Mouse (Mus musculus) hematopoietic stem cell, adult 5-6 weeks (primary cell): Measurements from ENCODE around the gene Nfyc. TPM values are rescaled to one million over a fixed set of nuclear protein-coding genes. Genes with fewer than 3 reads are reported as not detected.

ENCODE experiments used
- ATAC-seq, 2 experiments: fragments of 125-278 bp in 1 of 2; replicated peaks in 1 of 2; 2 replicates each; pipeline ENCODE4 v1.8.0; 2016 to 2017; ENCODE audit warnings: inconsistent platforms in 2 of 2, mild to moderate bottlenecking in 2 of 2, moderate number of reproducible peaks in 2 of 2, low read depth in 1 of 2, moderate TSS enrichment in 1 of 2; ENCODE audit not compliant: low FRiP score in 2 of 2, poor library complexity in 2 of 2, severe bottlenecking in 2 of 2, insufficient read depth in 1 of 2, low TSS enrichment in 1 of 2
- total RNA-seq: library from RNA; stranded (forward); fragments of 172-1452, 232-1000 nt; gene quantifications from 2 replicates; pipeline ENCODE4 v1.2.3, GENCODE M21; 2017

The Nfyc gene
- total RNA-seq, 1 experiment from 2014 or later, result 49.2 TPM

DNA sequence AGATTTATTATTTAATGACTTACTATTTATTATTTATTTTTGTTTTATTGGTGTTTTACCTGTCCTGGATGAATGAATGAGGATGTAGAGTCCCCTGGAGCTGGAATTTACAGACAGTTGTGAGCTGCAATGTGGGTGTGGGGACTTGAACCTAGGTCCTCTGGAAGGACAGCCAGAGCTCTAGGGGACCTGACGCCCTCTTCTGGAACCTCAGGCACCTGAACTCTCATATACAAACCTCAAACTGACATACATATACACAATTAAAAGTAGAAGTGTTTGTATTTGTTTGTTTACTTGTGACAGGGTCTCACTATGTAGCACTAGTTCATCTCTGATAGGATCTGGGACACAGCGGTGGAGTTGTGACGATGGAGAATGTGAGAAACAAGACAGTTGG lies 10.0 kb upstream of the Nfyc start:
- ATAC-seq, result no peak

- ATAC-seq, result no peak
Observed at GRCm38 (mm10) chr4:120830767-120831166, 605 bp downstream of the Nfyc start.

DNA sequence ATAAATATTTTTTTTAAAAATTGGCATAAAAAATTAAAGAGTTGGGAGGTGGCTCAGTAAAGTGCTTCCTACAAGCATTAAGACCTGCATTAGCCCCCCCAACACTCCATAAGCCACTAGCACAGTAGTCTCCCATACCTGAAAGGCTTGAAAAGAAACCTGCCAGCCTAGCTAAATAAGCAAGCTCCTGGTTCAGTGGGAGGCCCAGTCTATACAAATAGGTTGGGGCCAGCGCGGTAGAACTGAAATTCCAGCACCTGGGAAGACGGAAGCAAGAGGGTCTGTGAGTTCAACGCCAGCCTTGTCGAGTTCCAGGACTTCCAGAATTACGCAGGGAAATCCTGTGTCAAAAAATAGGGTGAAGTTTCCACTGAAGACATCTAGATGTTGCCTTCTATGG lies 5.0 kb downstream of the Nfyc start:
- no peak for ATAC-seq

DNA sequence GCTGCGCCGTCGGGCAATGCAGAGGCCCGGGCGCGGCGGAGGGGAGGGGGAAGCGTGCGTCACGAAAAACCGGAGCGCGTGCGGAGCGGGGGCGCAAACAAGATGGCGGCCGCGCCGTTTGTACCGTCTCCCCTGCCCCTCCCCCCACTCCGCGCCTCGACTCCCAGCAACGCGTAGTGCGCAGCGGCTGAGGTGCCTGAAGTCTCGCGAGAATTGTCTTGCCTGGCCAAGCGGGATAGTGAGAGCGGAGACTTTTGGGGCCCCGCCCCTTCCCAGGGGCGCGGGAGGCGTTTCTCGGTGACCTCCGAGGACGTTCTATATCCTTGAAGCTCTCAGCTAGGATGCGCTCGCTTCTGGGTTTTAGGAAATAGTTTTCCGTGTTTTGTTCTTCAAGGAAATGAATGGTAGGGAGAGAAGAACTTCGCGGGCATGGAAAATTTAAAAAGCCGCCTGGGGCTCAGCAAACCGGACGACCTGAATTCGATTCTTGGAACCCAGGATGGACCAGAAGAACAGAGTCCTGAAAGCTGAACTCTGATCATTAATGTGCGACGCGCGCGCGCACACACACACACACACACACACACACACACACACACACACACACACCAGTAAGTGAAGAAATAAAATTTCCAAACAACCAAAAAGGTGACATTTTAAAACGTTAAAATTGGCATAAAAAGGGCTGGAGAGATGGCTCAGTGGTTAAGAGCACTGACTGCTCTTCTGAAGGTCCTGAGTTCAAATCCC lies 5.6 kb downstream of the Nfyc start:
- ATAC-seq, result peak; percentile 93 to 95

GRCm38 (mm10) chr4:120825100-120825553 lies 6.2 kb downstream of the Nfyc start:
- ATAC-seq, result peak; percentile 83 to 87

DNA sequence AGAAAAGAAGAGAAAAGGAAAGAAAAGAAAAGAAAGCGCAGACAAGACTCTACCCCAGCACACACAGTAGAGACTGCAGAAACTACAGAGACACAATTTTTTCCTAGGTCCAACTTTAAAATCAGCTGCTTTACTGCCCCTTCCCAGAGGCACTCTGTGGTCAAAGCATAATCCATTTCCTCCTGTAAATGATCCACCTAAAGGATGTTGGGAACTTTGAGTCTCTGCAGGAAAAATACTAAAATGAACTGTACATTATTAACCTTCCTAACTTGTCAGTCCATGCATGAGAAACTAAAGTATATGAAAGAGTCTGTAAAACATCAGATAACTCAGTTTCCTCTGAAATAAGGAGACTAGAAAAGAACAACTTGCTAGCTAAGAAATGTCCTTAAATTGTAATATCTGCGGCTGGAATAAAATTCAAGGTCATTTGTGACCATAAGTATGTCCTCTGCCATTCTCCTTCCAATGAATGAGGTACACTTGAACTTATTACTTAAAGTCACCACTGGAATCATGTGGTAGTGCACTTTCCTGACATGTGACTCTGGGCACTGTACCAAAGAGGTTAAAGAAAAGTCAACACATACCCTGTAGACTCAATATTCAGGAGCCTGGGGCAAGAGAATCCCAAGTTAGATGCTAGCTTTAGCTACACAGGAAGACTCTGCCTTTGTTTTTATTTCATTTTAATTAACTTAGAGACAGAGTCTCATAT lies 9.0 kb downstream of the Nfyc start:
- ATAC-seq, result no peak

DNA sequence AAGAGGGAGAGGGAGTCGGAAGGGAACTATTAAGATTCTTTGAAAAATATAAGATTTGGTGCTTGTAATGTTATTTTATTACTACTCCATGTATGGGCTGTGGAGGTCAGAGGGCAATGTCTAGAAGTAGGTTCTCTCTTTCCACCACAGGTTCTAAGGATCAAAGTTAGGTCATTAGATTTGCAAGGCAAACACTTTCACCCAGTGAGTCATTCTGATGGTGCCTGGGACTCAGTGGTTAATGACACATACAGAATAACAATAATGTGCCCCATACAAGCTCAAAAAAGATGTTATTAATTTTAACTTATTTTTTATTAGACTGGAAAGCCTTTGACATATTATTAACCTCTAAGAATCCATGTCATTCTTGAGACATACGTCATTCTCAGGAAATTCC lies 11.5 kb downstream of the Nfyc start:
- no peak for ATAC-seq

- no peak for ATAC-seq
Observed at GRCm38 (mm10) chr4:120819296-120819695, 12.1 kb downstream of the Nfyc start.

- no peak for ATAC-seq
Observed at GRCm38 (mm10) chr4:120817951-120818350, 13.4 kb downstream of the Nfyc start.

DNA sequence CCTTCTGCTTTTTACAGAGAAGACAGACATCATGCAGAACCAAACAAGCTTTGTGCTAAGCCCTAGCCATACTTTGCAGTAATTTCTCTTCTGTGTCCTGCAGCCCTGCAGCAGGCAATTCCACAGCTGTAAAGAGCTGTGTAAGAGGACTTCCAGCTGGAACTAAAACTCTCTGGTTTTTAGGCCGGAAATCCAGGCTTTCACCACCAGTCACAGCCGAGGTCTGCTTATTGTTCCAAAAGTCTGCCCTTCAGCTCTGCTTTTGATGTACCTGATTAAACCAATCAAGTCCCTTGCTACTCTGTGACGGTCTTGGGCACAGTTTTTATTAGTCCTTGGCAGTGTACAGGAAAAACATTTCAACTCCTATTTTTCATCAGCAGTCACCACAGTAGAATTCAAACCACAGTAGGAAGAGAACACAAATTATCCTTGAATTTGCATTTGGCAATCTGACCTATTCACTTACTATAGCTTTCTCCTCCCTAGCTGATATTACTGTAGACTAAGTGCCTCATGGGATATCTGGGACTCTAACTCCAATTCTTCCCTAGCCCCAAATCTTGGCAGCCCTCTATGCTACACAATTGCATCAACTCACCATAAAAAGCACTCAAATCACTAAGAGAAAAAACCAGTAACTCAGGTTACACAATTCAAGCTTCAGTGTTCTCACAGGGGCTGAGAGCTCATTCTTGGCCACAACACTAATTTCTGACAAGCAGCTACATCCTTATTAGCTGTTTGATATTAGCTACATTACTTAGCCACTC lies 14.2 kb downstream of the Nfyc start:
- no peak for ATAC-seq

DNA sequence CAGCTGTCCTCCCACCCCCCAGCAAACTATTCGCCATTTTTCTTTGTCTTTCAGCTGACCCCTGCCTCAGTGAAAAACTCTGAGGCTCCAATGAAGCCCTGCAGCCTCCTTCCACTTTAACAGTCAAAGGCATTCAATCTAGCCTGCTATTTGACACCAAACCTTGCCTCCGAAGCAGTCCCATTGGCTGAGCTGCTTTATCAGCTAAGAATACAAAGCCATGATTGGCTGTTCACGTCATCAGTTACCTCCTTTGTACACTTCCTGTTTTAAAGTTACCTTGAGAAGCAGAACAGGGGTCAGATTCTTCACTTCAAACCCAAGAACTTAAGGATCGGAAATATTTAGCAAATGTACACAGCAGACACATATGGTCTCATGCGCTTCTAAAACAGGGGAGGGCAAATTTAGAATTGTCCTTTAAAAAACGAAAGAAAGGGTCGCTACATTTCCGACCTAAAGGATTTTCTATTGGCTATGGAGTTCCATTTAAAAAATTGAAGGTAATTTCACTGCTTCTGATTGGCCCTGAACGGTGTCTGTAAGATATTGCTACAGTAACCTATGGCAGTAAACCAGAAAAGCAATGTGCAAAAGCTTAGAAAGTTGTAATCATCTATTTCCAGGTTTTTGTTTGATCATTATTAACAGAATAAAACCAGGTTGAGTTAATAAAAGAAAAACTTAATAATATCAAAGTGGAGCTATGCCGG lies 15.6 kb downstream of the Nfyc start:
- ATAC-seq, result peak; percentile 99 to 100

DNA sequence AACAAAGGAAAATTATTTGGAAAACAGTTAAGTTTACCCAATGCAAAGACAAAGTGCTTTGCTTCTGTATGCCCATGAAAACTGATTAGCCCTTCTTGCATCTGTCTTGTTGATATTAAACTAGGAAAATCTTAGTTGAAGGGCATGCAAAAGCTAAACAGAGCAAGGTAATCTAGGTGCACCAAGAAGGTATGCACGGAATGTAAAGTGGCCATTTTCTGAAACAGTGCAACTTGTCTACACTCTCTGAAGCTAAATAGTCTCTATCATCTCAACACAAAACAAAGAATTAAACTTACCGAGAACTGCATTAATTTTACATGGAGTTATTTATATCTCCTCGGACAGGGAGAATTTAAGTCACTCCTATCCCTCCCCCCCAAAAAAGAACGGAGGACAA lies 16.2 kb downstream of the Nfyc start:
- no peak for ATAC-seq

- ATAC-seq, result no peak
Observed at GRCm38 (mm10) chr4:120814171-120814570, 17.2 kb downstream of the Nfyc start.

DNA sequence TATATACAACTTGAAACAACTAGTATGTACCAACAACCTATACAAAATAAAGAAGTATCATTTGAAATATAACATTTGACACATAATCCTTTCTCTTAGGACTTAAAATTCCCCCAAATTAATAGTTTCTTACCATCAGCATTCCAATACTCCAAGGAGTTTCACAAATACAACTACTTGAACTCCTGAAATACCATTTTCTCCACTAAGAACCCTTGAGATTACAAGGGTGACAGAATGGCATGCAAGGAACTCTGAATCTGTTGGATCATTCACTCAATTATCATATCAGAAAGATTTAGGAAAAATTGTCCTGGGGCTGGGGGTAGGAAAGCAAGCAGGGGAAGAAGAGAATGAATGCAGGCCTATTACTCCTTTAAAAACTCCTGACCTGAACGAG lies 17.6 kb downstream of the Nfyc start:
- no peak for ATAC-seq

DNA sequence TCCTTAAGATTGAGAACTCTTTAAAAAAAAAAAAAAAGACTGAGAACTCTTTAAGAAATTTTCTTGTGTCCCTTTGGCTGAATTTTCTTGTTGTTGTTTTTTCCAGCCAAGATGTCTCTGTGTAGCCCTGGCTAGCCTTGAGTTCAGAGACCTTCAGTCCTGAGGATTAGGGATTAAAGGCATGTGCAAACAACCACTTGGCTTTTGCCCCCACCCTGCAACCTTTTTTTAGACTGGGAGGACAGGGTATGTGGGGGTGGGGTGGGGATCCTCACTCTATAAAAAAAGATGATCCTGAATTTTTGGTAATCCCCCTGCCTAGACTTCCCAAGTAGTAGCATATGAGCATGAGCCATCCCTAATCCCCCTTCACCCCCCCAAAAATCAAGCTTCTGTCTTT lies 25.6 kb downstream of the Nfyc start:
- ATAC-seq, result no peak

GRCm38 (mm10) chr4:120801446-120801845 lies 29.9 kb downstream of the Nfyc start:
- peak in 1 of 2 experiments; percentile 60; a peak in 2 of 4 replicates for ATAC-seq

DNA sequence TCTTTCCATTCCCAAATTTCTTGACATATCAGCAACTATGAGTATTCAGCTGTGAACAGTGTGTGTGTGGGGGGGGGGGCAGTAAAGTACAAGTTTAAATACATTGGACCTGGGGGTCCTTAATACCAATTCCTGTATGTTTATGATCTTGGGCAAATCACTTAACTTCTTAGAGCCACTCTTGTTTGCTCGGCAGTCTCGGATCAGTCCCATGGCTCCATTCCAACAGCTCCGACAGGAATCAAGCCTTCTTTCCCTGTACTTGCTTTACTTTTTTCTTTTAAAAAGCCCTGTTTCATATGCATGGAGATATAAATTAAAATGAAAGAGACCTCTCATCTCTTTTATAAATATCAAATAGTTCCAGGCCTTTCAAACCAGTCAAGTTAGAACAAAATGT lies 30.7 kb downstream of the Nfyc start:
- ATAC-seq, result no peak
